Mouse (Mus musculus) stomach, postnatal 0 days (tissue): ENCODE measurements at regions not wholly inside any gene's neighbourhood (a gene's known extent, or its start where the extent isn't known, plus 50 kb on each side); places are given as distances from the start of the nearest gene placed in this dataset.

Experiments used
- CTCF ChIP-seq: IDR thresholded peaks from 2 replicates; pipeline ENCODE4 v1.5.1; 2016; ENCODE audit warnings: antibody characterized with exemption, low read depth, mild to moderate bottlenecking, moderate library complexity
- EP300 ChIP-seq: optimal IDR thresholded peaks from 2 replicates; pipeline ENCODE3; 2016; ENCODE audit warnings: antibody characterized with exemption

- TF ChIP-seq CTCF (no peak), EP300 (no peak)
Measured at GRCm38 (mm10) chr8:80210361-80210760, 152.6 kb upstream of the Hhip start.
